Mouse (Mus musculus): ENCODE data around the gene Wbp2. TPM values are rescaled to one million over a fixed set of nuclear protein-coding genes. Genes with fewer than 3 reads are reported as not detected.

Wbp2 gene
- polyA plus RNA-seq (2014; fragmentation: Illumina TruSeq; extraction: RNeasy Lipid Tissue Mini Kit (QIAGEN cat#74804); ENCODE audit: low read depth, low replicate concordance): 27.0 TPM

GRCm38 (mm10) chr11:116086258-116087193, at the start of gene Wbp2:
Wbp2 (minus strand) TSS chr11:116086995.

GRCm38 (mm10) chr11:116130488-116131205, 43.9 kb upstream of the Wbp2 start, which contains the start of gene Trim65:
Trim65 (minus strand) TSS chr11:116131128.

DNA sequence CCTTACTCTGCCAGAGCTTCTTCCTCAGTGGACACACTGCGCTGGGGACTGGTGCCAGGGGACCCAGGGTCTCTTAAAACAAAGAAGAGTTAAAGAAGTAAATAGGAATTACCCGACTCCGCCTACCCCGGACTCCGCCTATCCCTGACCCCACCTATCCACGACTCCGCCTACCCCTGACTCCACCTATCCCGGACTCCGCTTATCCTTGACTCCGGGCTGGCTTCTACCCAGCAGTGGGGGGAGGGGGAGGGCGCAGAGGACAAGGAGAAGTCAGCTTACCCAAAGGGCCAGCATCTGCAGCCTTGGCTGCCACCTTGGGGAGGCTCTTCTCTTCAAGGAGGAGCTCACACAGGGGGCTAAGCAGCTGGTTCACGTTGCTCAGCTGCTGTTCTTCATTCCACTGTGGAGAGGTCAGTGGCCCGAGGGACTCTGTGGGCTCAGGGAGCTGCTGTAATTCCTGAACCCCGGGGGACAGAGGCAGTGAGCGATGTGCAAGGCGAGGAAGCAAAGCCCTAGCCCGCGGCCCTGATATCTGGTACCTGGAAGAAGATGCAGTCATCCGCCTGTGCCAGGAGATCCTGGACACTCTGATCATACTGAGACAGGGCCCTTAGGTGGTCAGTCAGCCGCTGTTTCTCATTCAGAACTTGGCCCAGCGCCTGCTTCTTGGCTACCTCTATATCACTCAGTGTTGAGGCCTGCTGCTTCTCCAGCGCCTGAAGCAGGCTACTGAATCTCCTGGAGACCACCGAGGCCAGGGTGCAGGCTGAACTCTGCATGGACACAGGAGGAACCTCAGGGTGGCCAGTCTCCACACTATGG, 40.6 kb upstream of the Wbp2 start, which contains the start of gene Trim47:
Gene Trim47, minus strand, starts transcription at position 55 of the 825 bp plus-strand sequence.

DNA sequence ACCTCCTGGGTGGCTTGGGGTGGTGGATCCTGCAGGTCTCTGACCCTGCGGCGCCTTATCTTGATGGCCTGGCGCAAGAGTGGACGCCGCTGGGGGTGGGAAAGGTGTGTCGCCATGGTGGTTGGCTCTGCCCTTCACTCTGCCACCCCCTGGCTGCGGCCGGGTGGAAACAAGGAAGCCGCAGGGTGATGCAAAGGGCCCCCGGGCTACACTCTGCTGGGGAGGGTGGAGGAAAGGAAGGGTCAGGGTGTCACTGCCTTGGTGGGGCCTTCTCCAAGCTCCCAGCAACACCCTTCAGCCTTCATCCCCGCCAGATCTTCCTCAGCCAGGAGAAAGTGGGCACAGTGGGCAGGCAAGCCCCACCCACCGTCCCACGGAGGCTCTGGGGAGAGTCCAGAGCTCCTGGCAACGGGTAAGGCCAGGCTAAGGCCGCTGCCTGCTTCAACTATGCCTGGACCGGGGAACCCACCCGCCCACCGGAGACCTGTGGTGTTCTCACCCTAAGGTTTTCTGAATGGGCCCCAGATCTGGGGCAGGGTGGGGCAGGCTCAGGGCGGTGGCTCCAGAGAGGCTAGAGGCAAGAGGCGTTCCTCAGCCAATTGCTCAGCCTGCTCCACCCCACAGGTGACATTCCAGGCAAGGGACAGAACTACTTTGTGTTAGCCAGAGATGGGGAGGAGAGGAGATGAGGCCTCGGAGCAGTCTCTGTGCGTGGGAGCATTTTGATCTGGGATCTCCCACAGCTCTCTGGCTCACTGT, 9.2 kb downstream of the Wbp2 start, which contains the start of gene Unc13d:
Gene Unc13d, minus strand, starts transcription at position 516 of the 759 bp plus-strand sequence.

GRCm38 (mm10) chr11:116030088-116030897, 56.5 kb downstream of the Wbp2 start, which contains the start of gene Unk:
Unk (plus strand) TSS chr11:116030322.

Other genes starting within 250 kb of the Wbp2 start
- 3.7 TPM for gene Myo15b, start 228.6 kb downstream of the Wbp2 start, polyA plus RNA-seq (2014; fragmentation: Illumina TruSeq; extraction: RNeasy Lipid Tissue Mini Kit (QIAGEN cat#74804); ENCODE audit: low read depth, low replicate concordance)
- gene Smim5, start 187.0 kb downstream of the Wbp2 start, polyA plus RNA-seq (2014; fragmentation: Illumina TruSeq; extraction: RNeasy Lipid Tissue Mini Kit (QIAGEN cat#74804); ENCODE audit: low read depth, low replicate concordance): 0.85 TPM
- 1.8 TPM for gene Smim6, start 175.0 kb downstream of the Wbp2 start, polyA plus RNA-seq (2014; fragmentation: Illumina TruSeq; extraction: RNeasy Lipid Tissue Mini Kit (QIAGEN cat#74804); ENCODE audit: low read depth, low replicate concordance)
- gene Sap30bp, start 153.7 kb downstream of the Wbp2 start, polyA plus RNA-seq (2014; fragmentation: Illumina TruSeq; extraction: RNeasy Lipid Tissue Mini Kit (QIAGEN cat#74804); ENCODE audit: low read depth, low replicate concordance): 6.3 TPM
- 2.0 TPM for gene Recql5, start 153.5 kb downstream of the Wbp2 start, polyA plus RNA-seq (2014; fragmentation: Illumina TruSeq; extraction: RNeasy Lipid Tissue Mini Kit (QIAGEN cat#74804); ENCODE audit: low read depth, low replicate concordance)
- not detected for gene Itgb4, start 112.3 kb downstream of the Wbp2 start, polyA plus RNA-seq (2014; fragmentation: Illumina TruSeq; extraction: RNeasy Lipid Tissue Mini Kit (QIAGEN cat#74804); ENCODE audit: low read depth, low replicate concordance)
- gene Galk1, start 74.3 kb downstream of the Wbp2 start, polyA plus RNA-seq (2014; fragmentation: Illumina TruSeq; extraction: RNeasy Lipid Tissue Mini Kit (QIAGEN cat#74804); ENCODE audit: low read depth, low replicate concordance): not detected
- gene H3f3b, start 59.0 kb downstream of the Wbp2 start, polyA plus RNA-seq (2014; fragmentation: Illumina TruSeq; extraction: RNeasy Lipid Tissue Mini Kit (QIAGEN cat#74804); ENCODE audit: low read depth, low replicate concordance): 617 TPM
- gene Unk, start 56.7 kb downstream of the Wbp2 start, polyA plus RNA-seq (2014; fragmentation: Illumina TruSeq; extraction: RNeasy Lipid Tissue Mini Kit (QIAGEN cat#74804); ENCODE audit: low read depth, low replicate concordance): 1.1 TPM
- not detected for gene Unc13d, start 9.0 kb downstream of the Wbp2 start, polyA plus RNA-seq (2014; fragmentation: Illumina TruSeq; extraction: RNeasy Lipid Tissue Mini Kit (QIAGEN cat#74804); ENCODE audit: low read depth, low replicate concordance)
- not detected for gene Trim47, start 40.2 kb upstream of the Wbp2 start, polyA plus RNA-seq (2014; fragmentation: Illumina TruSeq; extraction: RNeasy Lipid Tissue Mini Kit (QIAGEN cat#74804); ENCODE audit: low read depth, low replicate concordance)
- gene Trim65, start 44.1 kb upstream of the Wbp2 start, polyA plus RNA-seq (2014; fragmentation: Illumina TruSeq; extraction: RNeasy Lipid Tissue Mini Kit (QIAGEN cat#74804); ENCODE audit: low read depth, low replicate concordance): 5.3 TPM
- 4.2 TPM for gene Mrpl38, start 51.9 kb upstream of the Wbp2 start, polyA plus RNA-seq (2014; fragmentation: Illumina TruSeq; extraction: RNeasy Lipid Tissue Mini Kit (QIAGEN cat#74804); ENCODE audit: low read depth, low replicate concordance)
- gene Fbf1, start 81.2 kb upstream of the Wbp2 start, polyA plus RNA-seq (2014; fragmentation: Illumina TruSeq; extraction: RNeasy Lipid Tissue Mini Kit (QIAGEN cat#74804); ENCODE audit: low read depth, low replicate concordance): 7.5 TPM
- gene Ten1, start 111.9 kb upstream of the Wbp2 start, polyA plus RNA-seq (2014; fragmentation: Illumina TruSeq; extraction: RNeasy Lipid Tissue Mini Kit (QIAGEN cat#74804); ENCODE audit: low read depth, low replicate concordance): 0.93 TPM
- gene Acox1, start 112.0 kb upstream of the Wbp2 start, polyA plus RNA-seq (2014; fragmentation: Illumina TruSeq; extraction: RNeasy Lipid Tissue Mini Kit (QIAGEN cat#74804); ENCODE audit: low read depth, low replicate concordance): 274 TPM
- not detected for gene Evpl, start 151.1 kb upstream of the Wbp2 start, polyA plus RNA-seq (2014; fragmentation: Illumina TruSeq; extraction: RNeasy Lipid Tissue Mini Kit (QIAGEN cat#74804); ENCODE audit: low read depth, low replicate concordance)
- gene Srp68, start 187.2 kb upstream of the Wbp2 start, polyA plus RNA-seq (2014; fragmentation: Illumina TruSeq; extraction: RNeasy Lipid Tissue Mini Kit (QIAGEN cat#74804); ENCODE audit: low read depth, low replicate concordance): 7.7 TPM
- not detected for gene Galr2, start 193.9 kb upstream of the Wbp2 start, polyA plus RNA-seq (2014; fragmentation: Illumina TruSeq; extraction: RNeasy Lipid Tissue Mini Kit (QIAGEN cat#74804); ENCODE audit: low read depth, low replicate concordance)
- 7.0 TPM for gene Exoc7, start 220.2 kb upstream of the Wbp2 start, polyA plus RNA-seq (2014; fragmentation: Illumina TruSeq; extraction: RNeasy Lipid Tissue Mini Kit (QIAGEN cat#74804); ENCODE audit: low read depth, low replicate concordance)
- gene Foxj1, start 248.4 kb upstream of the Wbp2 start, polyA plus RNA-seq (2014; fragmentation: Illumina TruSeq; extraction: RNeasy Lipid Tissue Mini Kit (QIAGEN cat#74804); ENCODE audit: low read depth, low replicate concordance): not detected

All from kidney, adult 10 weeks (tissue).